Mouse (Mus musculus): ENCODE data around the gene Plekhn1. TPM values are rescaled to one million over a fixed set of nuclear protein-coding genes. Genes with fewer than 3 reads are reported as not detected.

The Plekhn1 gene
- total RNA-seq (2021) = 10 to 100 TPM; 13.3 to 20.3 TPM
- long read RNA-seq, experiment 1, transcript Plekhn1-201 (12 exons, 3,014 nt) = major isoform, 21 of 43 reads
- long read RNA-seq, experiment 1, partial matches to known transcripts = 8 of 43 reads
- long read RNA-seq, experiment 1, other reads (novel, unspliced or antisense) = 14 of 43 reads
- long read RNA-seq, experiment 2, transcript Plekhn1-201 (12 exons, 3,014 nt) = major isoform, 11 of 25 reads
- long read RNA-seq, experiment 2, partial matches to known transcripts = 1 of 25 reads
- long read RNA-seq, experiment 2, other reads (novel, unspliced or antisense) = 12 of 25 reads

DNA sequence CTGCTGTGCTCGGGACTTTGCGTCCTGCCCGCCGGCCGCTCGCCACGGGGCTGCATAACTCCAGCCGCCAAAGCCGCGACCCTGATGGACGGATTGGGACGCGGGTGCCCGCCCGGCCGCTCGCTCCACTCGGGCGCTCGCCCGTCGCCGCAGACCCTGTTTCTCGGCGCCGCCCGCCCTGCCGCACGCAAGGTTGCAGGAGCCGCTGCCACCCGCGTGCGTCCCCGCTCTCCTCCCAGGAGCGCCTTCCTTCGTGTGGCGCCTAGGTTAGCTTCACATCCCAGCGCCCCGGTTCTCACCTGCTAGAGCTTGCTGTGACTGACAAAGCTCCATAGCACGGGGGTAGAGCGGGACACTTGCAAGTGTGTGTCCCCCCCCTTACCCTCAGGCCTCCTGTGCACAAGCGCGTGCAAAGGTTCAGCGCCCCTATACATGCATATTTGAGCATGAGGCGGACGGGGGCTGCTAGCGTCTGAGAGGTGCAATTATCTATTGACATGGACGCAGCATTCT, at the start of gene Plekhn1:
Gene Plekhn1 (minus strand): TSS at position 157 of the 513 bp plus-strand sequence.
- DNase-seq = peak; percentile 85

- DNase-seq = no peak
Observed at GRCm38 (mm10) chr4:156255078-156255839, 20.6 kb upstream of the Plekhn1 start, which contains the start of gene Samd11. Samd11 (minus strand) TSS chr4:156255657.

GRCm38 (mm10) chr4:156254361-156255077, 19.9 kb upstream of the Plekhn1 start:
- no peak for DNase-seq

DNA sequence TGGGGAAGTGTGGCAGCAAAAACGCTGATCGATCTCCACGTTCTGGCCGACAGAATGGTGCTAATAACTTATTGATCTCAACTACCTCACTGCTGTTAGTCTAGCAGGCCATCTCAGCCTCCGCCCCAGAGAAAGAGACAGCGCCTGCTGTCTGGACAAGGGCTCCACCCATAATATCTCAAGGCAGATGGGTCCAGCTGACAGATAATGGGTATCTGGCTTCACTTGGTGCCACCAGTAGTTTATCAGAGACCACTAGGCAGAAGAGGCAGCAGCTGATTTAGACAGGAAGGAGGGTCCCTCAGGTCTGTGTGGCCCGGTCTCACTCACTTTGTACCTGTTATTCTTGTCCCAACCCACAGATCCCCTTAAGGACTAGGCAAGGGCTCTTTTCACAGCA, 18.4 kb upstream of the Plekhn1 start:
- no peak for DNase-seq

- no peak for DNase-seq
Observed at GRCm38 (mm10) chr4:156252619-156253018, 18.0 kb upstream of the Plekhn1 start.

DNA sequence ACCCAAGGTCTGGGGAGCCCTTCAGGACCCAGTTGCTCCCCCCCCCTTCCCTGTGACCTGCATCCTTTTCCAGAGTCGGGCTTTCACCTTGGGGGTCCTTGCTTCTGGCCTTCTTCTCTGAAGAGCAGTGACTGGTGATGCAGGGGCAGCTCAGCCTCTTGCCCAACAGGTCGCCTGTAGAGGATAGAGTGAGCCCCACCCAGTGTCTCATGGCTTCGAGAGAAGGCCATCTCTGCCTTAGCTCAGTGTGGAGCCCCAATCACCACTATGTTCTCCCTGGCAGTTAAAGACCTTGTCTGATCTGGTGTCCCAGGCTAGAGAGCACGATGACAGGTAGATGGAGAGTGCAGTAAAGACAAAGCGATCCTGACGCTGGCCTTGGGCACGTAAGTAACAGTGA, 17.5 kb upstream of the Plekhn1 start:
- DNase-seq = no peak

GRCm38 (mm10) chr4:156251081-156251480, 16.4 kb upstream of the Plekhn1 start:
- no peak for DNase-seq

GRCm38 (mm10) chr4:156249567-156249966, 14.9 kb upstream of the Plekhn1 start:
- DNase-seq = no peak

DNA sequence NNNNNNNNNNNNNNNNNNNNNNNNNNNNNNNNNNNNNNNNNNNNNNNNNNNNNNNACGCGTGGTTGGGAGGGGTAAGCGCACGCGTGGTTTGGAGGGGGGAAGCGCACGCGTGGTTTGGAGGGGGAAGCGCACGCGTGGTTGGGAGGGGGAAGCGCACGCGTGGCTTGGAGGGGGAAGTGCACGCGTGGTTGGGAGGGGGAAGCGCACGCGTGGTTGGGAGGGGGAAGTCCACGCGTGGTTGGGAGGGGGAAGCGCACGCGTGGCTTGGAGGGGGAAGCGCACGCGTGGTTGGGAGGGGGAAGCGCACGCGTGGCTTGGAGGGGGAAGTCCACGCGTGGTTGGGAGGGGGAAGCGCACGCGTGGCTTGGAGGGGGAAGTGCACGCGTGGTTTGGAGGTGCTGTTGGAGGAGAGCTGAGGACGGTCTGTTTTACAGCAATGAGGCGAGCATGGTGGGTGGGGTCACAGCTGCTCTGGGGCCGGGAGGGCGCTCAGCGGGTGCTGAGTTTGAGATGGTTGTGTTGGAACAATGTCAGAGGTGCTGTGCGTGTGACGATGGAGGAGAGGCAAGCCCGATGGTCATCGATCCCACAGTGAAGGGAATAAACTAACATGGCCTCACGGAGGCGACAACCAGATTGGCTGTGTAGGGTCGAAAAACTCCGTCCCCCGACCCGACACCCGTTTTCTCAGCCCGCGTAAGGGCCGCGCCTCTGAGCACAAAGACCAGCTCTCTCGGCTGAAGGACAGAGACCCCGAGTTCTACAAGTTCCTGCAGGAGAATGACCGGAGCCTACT, 2.2 kb upstream of the Plekhn1 start:
- no peak for DNase-seq

DNA sequence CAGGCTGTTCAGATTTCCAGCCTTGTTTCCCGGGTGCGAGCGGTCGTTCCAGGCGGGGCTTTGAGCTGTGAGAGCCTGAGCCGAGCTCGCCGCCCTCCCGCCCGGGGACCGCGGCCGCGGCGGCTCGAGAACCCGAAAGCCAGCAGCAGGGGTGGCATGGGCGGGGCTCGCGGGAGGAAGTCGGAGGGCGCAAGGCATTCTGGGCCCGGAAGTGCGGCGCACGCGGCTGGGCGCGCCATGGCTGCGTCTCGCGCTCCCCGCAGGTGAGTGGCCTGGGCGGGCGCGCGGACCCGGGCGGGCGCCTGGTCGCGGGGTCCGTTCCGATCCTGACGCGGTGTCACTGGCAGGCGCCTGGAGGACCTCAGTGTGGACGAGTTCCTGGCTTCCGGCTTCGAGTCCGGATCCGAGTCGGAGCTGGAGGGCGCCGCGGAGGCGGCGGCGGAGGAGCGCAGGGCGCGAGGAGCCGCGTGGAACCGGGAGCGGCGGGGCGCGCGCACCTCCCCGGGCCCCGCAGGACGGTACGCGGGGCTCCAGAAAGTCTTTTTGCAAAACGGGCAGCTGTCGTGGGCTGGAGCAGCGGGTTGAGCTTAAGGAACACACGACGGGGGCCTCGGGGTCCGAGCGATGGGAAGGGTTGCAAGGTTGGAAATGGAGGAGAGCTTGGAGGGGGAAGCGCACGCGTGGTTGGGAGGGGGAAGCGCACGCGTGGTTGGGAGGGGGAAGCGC, 1.3 kb upstream of the Plekhn1 start, which contains the start of gene Noc2l:
Gene Noc2l (plus strand): TSS at position 203 of the 726 bp plus-strand sequence.
- DNase-seq = peak; percentile 94

- DNase-seq = no peak
Observed at GRCm38 (mm10) chr4:156235360-156235770, 708 bp upstream of the Plekhn1 start.

DNA sequence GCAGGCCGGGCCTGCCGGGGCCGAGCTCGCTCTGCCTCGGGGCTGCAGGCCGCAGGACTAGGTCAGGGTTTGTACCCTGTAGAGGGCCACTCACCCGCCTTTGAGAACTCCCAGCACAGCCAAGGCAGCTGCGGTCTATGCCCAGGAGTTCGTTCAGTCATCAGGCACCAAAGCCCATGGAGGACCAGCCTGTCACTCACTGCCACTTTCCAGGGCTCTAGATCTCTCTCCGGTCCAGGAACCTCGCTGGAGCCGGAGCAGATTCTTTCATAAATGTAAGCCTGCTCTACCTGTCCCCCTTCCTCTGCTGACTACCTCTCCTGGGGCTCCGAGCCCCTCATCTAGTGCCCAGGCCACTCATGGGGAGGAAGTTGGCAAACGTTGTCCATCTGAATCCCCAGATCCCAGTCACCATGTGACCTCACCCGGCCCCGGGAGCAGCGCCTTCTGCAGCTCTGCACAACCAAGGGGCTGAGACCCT, 596 bp downstream of the Plekhn1 start:
- DNase-seq = peak; percentile 50

DNA sequence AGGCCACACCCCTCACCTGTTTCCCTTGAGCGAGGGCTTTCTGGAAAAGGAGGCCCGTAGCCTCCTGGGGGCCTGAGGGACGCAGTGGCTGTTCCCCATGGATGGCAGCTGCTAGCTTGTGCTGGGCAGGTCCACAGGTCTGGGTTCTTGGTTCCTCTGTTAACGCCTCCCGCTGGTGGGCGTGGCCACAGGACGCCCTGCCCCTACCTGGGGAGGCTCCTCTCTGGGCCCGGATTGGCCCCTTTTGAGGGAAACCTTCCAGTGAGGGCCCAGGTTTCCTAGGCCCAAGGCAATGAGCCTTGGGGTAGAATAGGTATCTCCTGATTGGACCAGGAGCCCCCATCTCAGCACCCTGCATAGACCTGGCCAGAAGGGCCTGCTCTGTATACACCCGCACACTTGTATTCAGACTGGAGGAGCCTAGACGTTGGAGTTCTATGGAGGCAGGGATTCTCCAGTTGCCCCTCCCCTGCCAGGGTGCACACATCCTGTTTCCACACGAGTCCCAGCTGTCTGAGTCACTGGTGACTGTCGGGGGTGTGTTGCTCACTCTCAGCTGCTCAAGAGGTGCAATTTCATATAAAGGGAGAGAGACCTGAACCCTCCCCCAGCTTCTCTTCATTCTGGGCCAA, 6.1 kb downstream of the Plekhn1 start:
- DNase-seq = peak; percentile 42

- DNase-seq = peak; percentile 42
Observed at GRCm38 (mm10) chr4:156227752-156228392, 6.8 kb downstream of the Plekhn1 start.

GRCm38 (mm10) chr4:156224276-156224675, 10.4 kb downstream of the Plekhn1 start:
- DNase-seq = no peak

DNA sequence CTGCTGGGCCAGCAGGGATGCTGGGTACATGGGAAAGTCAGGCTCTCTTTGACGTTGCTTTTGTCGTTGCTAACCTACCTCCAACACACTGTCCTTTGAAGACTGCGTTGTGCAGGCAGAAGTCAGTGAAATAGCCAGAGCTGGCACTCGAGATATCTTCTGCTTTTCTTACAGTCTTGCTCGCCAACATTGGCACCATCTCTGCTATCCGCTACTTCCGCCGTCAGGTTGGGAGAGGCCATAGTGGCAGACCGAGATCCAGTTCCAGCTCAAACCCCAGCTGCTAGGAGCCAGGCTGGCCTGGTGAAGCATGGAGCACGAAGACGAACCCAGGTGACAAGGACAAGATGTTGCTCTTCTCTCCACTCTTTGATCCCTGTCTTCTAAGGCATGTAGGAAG, 14.7 kb downstream of the Plekhn1 start:
- no peak for DNase-seq

- no peak for DNase-seq
Observed at GRCm38 (mm10) chr4:156217838-156218237, 16.8 kb downstream of the Plekhn1 start.

GRCm38 (mm10) chr4:156217022-156217669, 17.5 kb downstream of the Plekhn1 start:
- no peak for DNase-seq

DNA sequence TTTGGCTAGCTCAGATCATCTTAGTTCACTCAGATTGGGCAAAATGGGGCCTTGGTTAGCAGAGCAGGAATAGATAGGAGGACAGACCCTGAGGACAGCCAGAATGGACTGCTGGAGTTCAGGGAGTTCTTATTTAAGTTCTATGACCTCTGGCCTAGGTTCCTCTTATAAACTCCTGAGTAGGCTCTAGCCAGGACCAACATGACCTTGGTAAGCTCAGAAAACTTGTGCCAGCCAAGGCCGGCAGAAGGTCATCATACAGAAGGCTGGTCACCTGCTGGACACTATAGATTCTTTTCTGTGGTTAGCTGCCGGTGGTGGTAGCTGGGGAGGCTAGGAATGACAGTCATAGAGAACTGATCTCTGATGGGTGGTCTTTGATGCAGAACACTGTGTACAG, 18.5 kb downstream of the Plekhn1 start:
- peak; percentile 34 for DNase-seq

Data from adrenal gland, postnatal 10 days (tissue).